Mouse (Mus musculus) midbrain, embryonic 13.5 days (tissue): ENCODE results near the gene Phf11a. TPM values are rescaled to one million over a fixed set of nuclear protein-coding genes. Genes with fewer than 3 reads are reported as not detected.

ENCODE experiments used
- ATAC-seq: fragments of 200-750 bp; cut with Nextera tagmentation; 2 replicates; pipeline ENCODE4 v1.8.0; 2017; ENCODE audit warnings: mild to moderate bottlenecking, moderate TSS enrichment, moderate library complexity
- H3K27ac ChIP-seq: fragments of 300-500 bp; sonication (generic); 2 replicates; pipeline ENCODE4 v1.5.1; 2015; ENCODE audit warnings: inconsistent platforms, mild to moderate bottlenecking, moderate library complexity
- H3K27me3 ChIP-seq: fragments of 300-500 bp; sonication (generic); 2 replicates; pipeline ENCODE4 v1.6.1; 2015; ENCODE audit warnings: mild to moderate bottlenecking, inconsistent platforms
- H3K36me3 ChIP-seq: fragments of 300-500 bp; sonication (generic); 2 replicates; pipeline ENCODE4 v1.6.1; 2015; ENCODE audit warnings: mild to moderate bottlenecking, inconsistent platforms
- H3K4me1 ChIP-seq: fragments of 300-500 bp; sonication (generic); replicated peaks from 2 replicates; pipeline ENCODE4 v1.6.1; 2015; ENCODE audit warnings: inconsistent platforms
- H3K4me2 ChIP-seq: fragments of 300-500 bp; sonication (generic); replicated peaks from 2 replicates; pipeline ENCODE4 v1.6.1; 2015; ENCODE audit warnings: moderate library complexity, mild to moderate bottlenecking, inconsistent platforms
- H3K4me3 ChIP-seq: fragments of 300-500 bp; sonication (generic); replicated peaks from 2 replicates; pipeline ENCODE4 v1.5.1; 2015; ENCODE audit warnings: mild to moderate bottlenecking, inconsistent platforms
- H3K9ac ChIP-seq: fragments of 300-500 bp; sonication (generic); replicated peaks from 2 replicates; pipeline ENCODE4 v1.6.1; 2015; ENCODE audit warnings: mild to moderate bottlenecking, inconsistent platforms
- H3K9me3 ChIP-seq: fragments of 300-500 bp; sonication (generic); 2 replicates; pipeline ENCODE4 v1.6.1; 2016; ENCODE audit warnings: mild to moderate bottlenecking, inconsistent platforms
- WGBS: fragments of 180-500 bp; shearing (Covaris S2); methylation state at CpG from one replicate; pipeline ENCODE4 v1.1.7; 2015; 5-methylcytosine and 5-hydroxymethylcytosine counted together
- polyA plus RNA-seq: library from polyadenylated mRNA; unstranded; fragments of >200 nt; fragmentation: Nextera tagmentation; extraction: Ambion mirVana; gene quantifications from 2 replicates; pipeline ENCODE4 v1.2.1, GENCODE M21; 2015

Gene Phf11a
- polyA plus RNA-seq, 1 experiment from 2014 or later: not detected

DNA sequence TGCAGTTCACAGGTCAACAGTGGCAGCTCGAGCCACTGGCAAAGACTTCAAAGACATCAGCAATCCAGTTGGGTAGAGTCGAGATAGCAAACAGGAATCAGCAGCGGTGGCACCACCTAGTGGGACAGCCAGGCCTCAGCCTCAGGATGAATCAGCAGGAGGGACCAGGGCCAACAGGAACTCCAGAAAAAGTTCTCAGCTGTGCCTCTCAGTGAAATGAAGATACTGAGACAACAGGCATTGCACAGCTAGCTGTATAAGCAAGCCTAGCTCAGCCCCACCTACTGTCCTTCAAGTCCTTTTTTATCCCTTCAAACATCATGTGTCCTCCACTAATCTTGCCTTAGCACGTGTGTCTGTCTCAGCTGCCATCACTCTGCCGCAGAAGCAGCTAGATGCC is 65.3 kb downstream of the Phf11a start:
- Histone ChIP-seq H3K4me2 (no peak overlapping the region), H3K36me3 (peaks cover 94% of the 10 kb centered on the region), H3K4me3 (no peak overlapping the region), H3K9me3 (no peaks in the 10 kb centered on the region), H3K4me1 (no peaks in the 10 kb centered on the region), H3K27me3 (no peaks in the 10 kb centered on the region), H3K27ac (no peak overlapping the region), H3K9ac (no peak overlapping the region)
- 75% methylated on average over 5 of the region's 5 CpGs for WGBS
- no peak for ATAC-seq

DNA sequence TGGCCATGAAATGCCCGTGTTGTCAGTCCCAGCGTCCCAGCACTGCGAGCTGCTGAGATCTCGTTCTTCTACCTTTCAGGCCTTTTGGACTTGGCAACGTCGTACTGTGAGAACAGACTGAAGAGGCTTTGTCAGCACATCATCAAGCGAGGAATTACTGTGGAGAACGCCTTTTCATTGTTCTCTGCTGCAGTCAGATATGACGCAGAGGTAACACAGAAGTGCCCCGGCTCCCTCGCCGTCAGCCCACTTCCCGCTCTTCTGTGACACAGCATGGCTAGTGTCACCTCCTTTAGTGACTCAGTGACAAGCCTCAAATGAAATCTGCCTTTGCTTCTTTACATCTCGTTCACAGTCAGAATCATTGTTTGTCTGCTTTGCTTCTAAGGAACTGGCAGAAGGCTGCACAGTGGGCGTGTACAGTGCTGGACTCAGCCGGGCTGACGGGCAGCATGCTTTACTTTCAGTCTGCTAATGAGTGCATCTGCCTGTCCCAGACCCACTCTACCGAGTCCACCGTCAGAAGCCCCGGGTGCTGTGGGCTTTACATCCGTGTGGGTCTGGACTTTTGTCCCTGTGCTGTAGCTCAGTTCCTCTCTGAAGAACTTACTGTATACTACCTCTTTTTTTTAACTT is 66.9 kb downstream of the Phf11a start:
- ATAC-seq: no peak
- peaks cover 95% of the 10 kb centered on the region for H3K36me3 ChIP-seq

DNA sequence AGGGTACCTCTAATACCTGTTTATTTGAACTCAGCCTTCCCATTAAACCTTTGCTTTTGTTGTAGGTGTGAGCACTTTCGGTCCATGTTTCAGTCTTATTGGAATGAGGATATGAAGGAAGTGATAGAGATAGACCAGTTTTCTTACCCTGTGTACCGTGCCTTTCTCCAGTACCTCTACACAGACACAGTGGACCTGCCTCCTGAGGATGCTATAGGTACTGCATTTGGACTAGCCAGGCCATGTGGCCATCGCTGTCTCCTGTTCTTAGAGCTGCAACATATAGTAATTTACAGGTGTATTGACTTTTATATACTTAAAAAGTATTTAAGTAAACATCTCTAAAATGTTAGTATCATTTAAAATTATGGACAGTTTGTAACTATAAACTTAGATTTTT is 67.5 kb downstream of the Phf11a start:
- no peaks in the 10 kb centered on the region for H3K9me3 ChIP-seq

More for the DNA sequence above, 66.9 kb downstream of the Phf11a start:
- Histone ChIP-seq H3K4me2 (no peak overlapping the region), H3K9ac (no peak overlapping the region), H3K4me1 (no peaks in the 10 kb centered on the region), H3K9me3 (no peaks in the 10 kb centered on the region), H3K27ac (no peak overlapping the region), H3K27me3 (no peaks in the 10 kb centered on the region), H3K4me3 (no peak overlapping the region)
- WGBS: 88% methylated on average over 21 of the region's 21 CpGs

More for the DNA sequence above, 67.5 kb downstream of the Phf11a start:
- H3K4me2 ChIP-seq: no peak overlapping the region
- no peak overlapping the region for H3K9ac ChIP-seq
- H3K27me3 ChIP-seq: no peaks in the 10 kb centered on the region
- H3K36me3 ChIP-seq: peaks cover 94% of the 10 kb centered on the region
- H3K4me1 ChIP-seq: no peaks in the 10 kb centered on the region
- no peak overlapping the region for H3K27ac ChIP-seq
- H3K4me3 ChIP-seq: no peak overlapping the region
- whole genome bisulfite sequencing: 96% methylated on average over 3 of the region's 3 CpGs
- ATAC-seq: no peak

Other genes with a start within 250 kb of the Phf11a start
- not detected in 2 replicates for gene 1700129C05Rik, start 154.6 kb downstream of the Phf11a start, polyA plus RNA-seq
- gene Gm5142, start 118.8 kb downstream of the Phf11a start, polyA plus RNA-seq: not detected in 2 replicates
- gene Rcbtb1, start 96.3 kb downstream of the Phf11a start, polyA plus RNA-seq: 81.6 and 85.0 TPM in 2 replicates
- gene Gm6904, start 37.3 kb downstream of the Phf11a start, polyA plus RNA-seq: not detected in 2 replicates
- gene Phf11b, start 43.8 kb upstream of the Phf11a start, polyA plus RNA-seq: 0.19 and 0.55 TPM in 2 replicates
- gene Phf11d, start 67.9 kb upstream of the Phf11a start, polyA plus RNA-seq: 0.22 and 0.48 TPM in 2 replicates
- gene Phf11c, start 97.9 kb upstream of the Phf11a start, polyA plus RNA-seq: 0.30 and 0.34 TPM in 2 replicates
- 8.3 and 9.4 TPM in 2 replicates for gene Setdb2, start 143.4 kb upstream of the Phf11a start, polyA plus RNA-seq
- gene Cab39l, start 143.4 kb upstream of the Phf11a start, polyA plus RNA-seq: 24.8 and 25.3 TPM in 2 replicates